8 mouse cellular contexts compared by ENCODE assay signal in genomic region chr11:117265270-117265980, GRCm38 (mm10).
DNase-seq lines count a peak whose midpoint lies in the region; ATAC-seq and TF ChIP-seq lines count a peak whose summit lies in the region.

No protein-coding gene starts in this region.

- H3K36me3 ChIP-seq in forebrain, embryonic 16.5 days (ENCODE audit: control insufficient read depth, insufficient read depth): no peaks in the 10 kb centered on the region
- H3K36me3 ChIP-seq in hindbrain, embryonic 16.5 days (ENCODE audit: control insufficient read depth, insufficient read depth, low read length): no peaks in the 10 kb centered on the region
- no peaks in the 10 kb centered on the region for H3K36me3 ChIP-seq in liver, embryonic 14.5 days (replicated peaks; ENCODE audit: control insufficient read depth, insufficient read depth, low read depth)
- no peaks in the 10 kb centered on the region for H3K36me3 ChIP-seq in neural tube, embryonic 14.5 days (ENCODE audit: control insufficient read depth, insufficient read depth, low read length)

- H3K9ac ChIP-seq in forebrain, embryonic 16.5 days (replicated peaks; ENCODE audit: low read depth, low read length): peak overlapping the region; percentile 72; the same call in 1 of the 2 replicates
- H3K9ac ChIP-seq in hindbrain, embryonic 16.5 days (ENCODE audit: low read depth, low read length): peak overlapping the region; percentile 4; the same call in 1 of the 2 replicates
- no peak overlapping the region for H3K9ac ChIP-seq in liver, embryonic 14.5 days (replicated peaks)
- no peak overlapping the region for H3K9ac ChIP-seq in neural tube, embryonic 14.5 days (replicated peaks; ENCODE audit: low read depth, low read length)

- H3K27ac ChIP-seq in forebrain, embryonic 16.5 days (ENCODE audit: low read length): no peak overlapping the region
- peak overlapping the region; percentile 21; the same call in 1 of the 2 replicates for H3K27ac ChIP-seq in hindbrain, embryonic 16.5 days (ENCODE audit: low read depth, low read length)
- no peak overlapping the region for H3K27ac ChIP-seq in liver, embryonic 14.5 days
- H3K27ac ChIP-seq in neural tube, embryonic 14.5 days (ENCODE audit: low read depth, low read length): no peak overlapping the region

- WGBS in forebrain, embryonic 16.5 days: 7% methylated on average over 18 of the region's 18 CpGs
- 5% methylated on average over 16 of the region's 18 CpGs for whole genome bisulfite sequencing in hindbrain, embryonic 16.5 days
- 4% methylated on average over 18 of the region's 18 CpGs for WGBS in liver, embryonic 14.5 days (ENCODE audit: insufficient replicate concordance)
- 5% methylated on average over 18 of the region's 18 CpGs for WGBS in neural tube, embryonic 14.5 days

- TF ChIP-seq CTCF in liver, embryonic 14.5 days (IDR thresholded peaks at IDR 0.05; ENCODE audit: low read depth): peak; percentile 18

- TF ChIP-seq EP300 in liver, embryonic 14.5 days (IDR thresholded peaks at IDR 0.05; ENCODE audit: low read depth): no peak

- peak; percentile 33 for ATAC-seq in activated CD4-positive, CD25-positive, alpha-beta regulatory T cell, adult 4 months
- peak; percentile 21; the same call in 1 of the 2 replicates for ATAC-seq in forebrain, embryonic 16.5 days
- 0 out of 2 replicates have a peak, but pooled peaks have one; percentile 7 for ATAC-seq in hindbrain, embryonic 16.5 days
- peak; percentile 58 for ATAC-seq in liver, embryonic 14.5 days (ENCODE audit: insufficient read depth)
- ATAC-seq in neural tube, embryonic 14.5 days (ENCODE audit: low read depth): peak; percentile 8; the same call in 1 of the 2 replicates

- peaks cover 51% of the 10 kb centered on the region for H3K4me1 ChIP-seq in forebrain, embryonic 16.5 days (replicated peaks; ENCODE audit: control insufficient read depth, insufficient read depth, low read length)
- H3K4me1 ChIP-seq in hindbrain, embryonic 16.5 days (ENCODE audit: control insufficient read depth, insufficient read depth, low read depth, low read length): peaks cover 36% of the 10 kb centered on the region
- H3K4me1 ChIP-seq in liver, embryonic 14.5 days (replicated peaks; ENCODE audit: control insufficient read depth in 2 of 2, insufficient read depth in 2 of 2, low read length in 1 of 2): peaks cover 0 to 4% of the 10 kb centered on the region in 2 experiments; a peak in 1 of 4 replicates
- peaks cover 26% of the 10 kb centered on the region for H3K4me1 ChIP-seq in neural tube, embryonic 14.5 days (ENCODE audit: control insufficient read depth, insufficient read depth, low read length)

- no peaks in the 10 kb centered on the region for H3K9me3 ChIP-seq in forebrain, embryonic 16.5 days (ENCODE audit: control insufficient read depth, low read length)
- H3K9me3 ChIP-seq in hindbrain, embryonic 16.5 days (ENCODE audit: control insufficient read depth, low read length): no peaks in the 10 kb centered on the region
- H3K9me3 ChIP-seq in liver, embryonic 14.5 days (ENCODE audit: control insufficient read depth, low read length): no peaks in the 10 kb centered on the region
- H3K9me3 ChIP-seq in neural tube, embryonic 14.5 days (ENCODE audit: control insufficient read depth, low read length): no peaks in the 10 kb centered on the region

- no peaks in the 10 kb centered on the region for H3K27me3 ChIP-seq in forebrain, embryonic 16.5 days (replicated peaks; ENCODE audit: control insufficient read depth, insufficient read depth, low read length)
- no peaks in the 10 kb centered on the region for H3K27me3 ChIP-seq in hindbrain, embryonic 16.5 days (replicated peaks; ENCODE audit: control insufficient read depth, insufficient read depth, low read length)
- H3K27me3 ChIP-seq in liver, embryonic 14.5 days (ENCODE audit: control insufficient read depth, insufficient read depth, low read length): peaks cover 16% of the 10 kb centered on the region
- no peaks in the 10 kb centered on the region for H3K27me3 ChIP-seq in neural tube, embryonic 14.5 days (ENCODE audit: control insufficient read depth, insufficient read depth, low read length)

- peak; percentile 64 for DNase-seq in adrenal gland, adult 2 months
- DNase-seq in adrenal gland, adult 8-10 months: no peak
- DNase-seq in liver, embryonic 14.5 days (ENCODE audit: low read depth in 3 of 3, low spot score in 3 of 3): no peak
- no peak for DNase-seq in urinary bladder, postnatal 14 days (ENCODE audit: low spot score)

- H3K4me2 ChIP-seq in forebrain, embryonic 16.5 days (ENCODE audit: low read length): peak overlapping the region; percentile 83
- H3K4me2 ChIP-seq in hindbrain, embryonic 16.5 days (ENCODE audit: low read length): peak overlapping the region; percentile 77
- H3K4me2 ChIP-seq in liver, embryonic 14.5 days (ENCODE audit: low read depth): peak overlapping the region; percentile 46
- H3K4me2 ChIP-seq in neural tube, embryonic 14.5 days (ENCODE audit: low read depth, low read length): peak overlapping the region; percentile 72

- H3K4me3 ChIP-seq in forebrain, embryonic 16.5 days (replicated peaks; ENCODE audit: low read length): peak overlapping the region; percentile 58
- H3K4me3 ChIP-seq in hindbrain, embryonic 16.5 days (ENCODE audit: low read length): peak overlapping the region; percentile 53
- H3K4me3 ChIP-seq in liver, embryonic 14.5 days (ENCODE audit: insufficient read depth in 1 of 2, low read depth in 2 of 2, low read length in 2 of 2): peak overlapping the region; percentile 40 to 51
- H3K4me3 ChIP-seq in neural tube, embryonic 14.5 days (ENCODE audit: low read depth, low read length): peak overlapping the region; percentile 43; the same call in 1 of the 2 replicates

Comparison
In these comparisons a context has a peak if more than half of its experiments do, and no peak if none do; other contexts are left out.
1. ATAC-seq: peak in every context shown above with its lines; median percentile 58 in liver, embryonic 14.5 days; 33 in activated CD4-positive, CD25-positive, alpha-beta regulatory T cell, adult 4 months; 21 in forebrain, embryonic 16.5 days; 8 in neural tube, embryonic 14.5 days; 7 in hindbrain, embryonic 16.5 days.
2. H3K9ac ChIP-seq: peak in forebrain, embryonic 16.5 days (single experiment) and hindbrain, embryonic 16.5 days (single experiment); none in liver, embryonic 14.5 days (single experiment) and neural tube, embryonic 14.5 days (single experiment).
3. Peak in every context shown above with its lines, with median percentiles within 50 percentile points of each other: H3K4me2 ChIP-seq and H3K4me3 ChIP-seq.